Mouse (Mus musculus) gastrocnemius, adult 18-20 months (tissue): Measurements from ENCODE around the gene Uqcr11. TPM values are rescaled to one million over a fixed set of nuclear protein-coding genes. Genes with fewer than 3 reads are reported as not detected.
A peak's percentile ranks its signal among the peaks of the same experiment; 100 is the strongest.

Experiments
- DNase-seq: peaks from one replicate; pipeline ENCODE4 v3.0.0; 2021; ENCODE audit warnings: low spot score
- total RNA-seq, 2 experiments: library from RNA; stranded (reverse); gene quantifications; 2 replicates each; pipeline ENCODE4 v1.2.3; 2021

Gene Uqcr11
- total RNA-seq, 2 experiments from 2014 or later: 831 to 847 TPM

- peak; percentile 99 for DNase-seq
Measured at GRCm38 (mm10) chr10:80399191-80399972, 7.2 kb downstream of the Uqcr11 start, which contains the start of gene Mbd3. Gene Mbd3 (minus strand): TSS chr10:80399550.

GRCm38 (mm10) chr10:80398719-80399190 is 7.9 kb downstream of the Uqcr11 start:
- DNase-seq: peak; percentile 98

GRCm38 (mm10) chr10:80398174-80398535 is 8.5 kb downstream of the Uqcr11 start:
- no peak for DNase-seq

GRCm38 (mm10) chr10:80397524-80398173 is 9.0 kb downstream of the Uqcr11 start:
- DNase-seq: no peak

GRCm38 (mm10) chr10:80396822-80397523 is 9.7 kb downstream of the Uqcr11 start:
- no peak for DNase-seq

DNA sequence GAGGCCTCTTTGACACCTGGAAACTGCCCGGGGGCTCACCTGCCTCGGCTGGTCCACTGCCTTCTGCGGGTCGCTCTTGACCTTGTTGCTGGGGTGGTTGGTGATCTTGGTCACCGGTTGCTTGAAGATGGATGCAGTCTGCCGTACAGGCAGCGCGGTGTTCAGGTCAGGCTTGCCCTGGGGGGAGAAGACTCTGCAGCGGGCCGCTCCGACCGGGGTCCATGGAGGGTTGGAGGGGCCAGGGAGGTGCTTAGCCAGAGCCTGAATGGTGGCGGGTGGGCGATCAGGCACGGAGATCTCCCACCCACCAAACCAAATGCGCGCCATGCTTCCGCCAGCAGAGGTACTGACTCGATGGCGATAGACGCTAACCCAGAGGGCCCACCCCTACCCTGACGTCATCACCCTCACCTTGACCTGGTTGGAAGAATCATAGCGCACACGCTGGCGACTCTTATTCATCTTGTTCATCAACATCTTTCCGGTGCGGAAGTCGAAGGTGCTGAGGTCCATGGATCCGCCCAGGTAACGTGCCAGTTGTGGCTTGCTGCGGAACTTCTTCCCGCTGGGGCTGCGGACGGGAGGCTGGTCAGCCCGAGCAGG is 11.5 kb downstream of the Uqcr11 start:
- DNase-seq: no peak

DNA sequence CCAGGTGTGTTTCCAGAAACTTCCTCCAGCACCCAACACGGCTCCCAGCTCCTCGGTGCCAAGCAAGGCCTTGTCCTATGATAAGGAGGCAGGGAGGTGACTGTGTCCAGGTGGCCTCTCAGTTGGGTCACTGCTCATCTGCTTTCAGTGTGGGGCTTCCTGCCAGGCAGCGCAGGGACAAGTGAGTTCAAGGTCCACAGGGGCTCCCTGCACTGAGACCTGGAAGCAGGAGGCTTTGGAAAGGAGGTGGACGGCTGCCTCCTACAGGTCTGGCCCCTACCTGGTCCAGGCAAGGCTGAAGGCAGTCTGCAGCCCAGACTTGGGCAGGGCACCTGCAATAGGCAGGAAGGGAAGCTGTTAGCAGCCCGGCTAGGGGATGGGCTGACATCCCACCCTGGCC is 13.9 kb downstream of the Uqcr11 start:
- DNase-seq: no peak

GRCm38 (mm10) chr10:80390697-80391096 is 15.9 kb downstream of the Uqcr11 start:
- DNase-seq: no peak

- DNase-seq: no peak
Measured at GRCm38 (mm10) chr10:80389185-80389708, 17.4 kb downstream of the Uqcr11 start.

DNA sequence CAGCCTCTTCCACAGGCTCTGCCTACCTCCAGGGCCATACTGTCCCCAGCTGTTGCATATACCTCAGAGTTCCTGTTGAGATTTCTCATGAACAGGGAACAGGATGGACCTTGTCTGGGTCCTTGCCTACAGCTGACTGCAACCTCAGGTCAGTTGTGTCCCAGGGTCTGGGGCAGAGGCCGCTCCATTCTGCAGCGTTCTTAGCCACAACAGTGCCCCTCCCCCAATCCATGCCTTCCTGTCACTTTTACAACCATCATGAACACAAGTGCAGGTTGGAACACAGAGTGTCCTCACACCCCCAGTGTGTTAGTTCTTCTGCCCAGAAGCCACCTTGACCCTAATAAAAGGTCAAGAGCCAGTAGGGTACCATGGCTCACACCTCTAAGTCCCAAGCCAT is 17.9 kb downstream of the Uqcr11 start:
- no peak for DNase-seq

DNA sequence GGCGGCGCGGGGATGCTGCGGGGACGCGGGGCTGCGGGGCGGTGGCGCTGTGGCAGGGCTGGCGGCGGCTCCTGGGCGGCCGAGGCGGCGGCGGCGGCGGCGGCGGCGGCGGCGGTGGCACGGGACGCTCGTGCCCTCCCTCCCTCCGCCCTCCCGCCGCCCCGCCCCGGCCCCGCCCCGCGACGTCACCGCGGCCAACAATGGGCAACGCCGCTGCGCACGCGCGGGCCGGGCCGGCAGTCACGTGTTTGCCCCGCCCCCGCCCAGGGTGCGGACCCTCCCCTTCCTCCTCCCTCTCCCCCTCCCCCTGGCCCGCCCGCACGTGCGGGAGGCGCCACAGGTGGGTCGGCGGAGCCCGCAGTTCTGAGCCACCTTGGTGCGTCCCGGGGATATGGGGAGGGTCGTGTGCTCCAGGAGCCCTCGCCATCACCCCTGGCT is 19.1 kb downstream of the Uqcr11 start, which contains the start of gene Mex3d:
Gene Mex3d, minus strand, starts transcription at position 138 of the 438 bp plus-strand sequence.
- DNase-seq: peak; percentile 78

GRCm38 (mm10) chr10:80386735-80387471 is 19.7 kb downstream of the Uqcr11 start:
- no peak for DNase-seq

GRCm38 (mm10) chr10:80385811-80386734 is 20.6 kb downstream of the Uqcr11 start:
- DNase-seq: no peak

DNA sequence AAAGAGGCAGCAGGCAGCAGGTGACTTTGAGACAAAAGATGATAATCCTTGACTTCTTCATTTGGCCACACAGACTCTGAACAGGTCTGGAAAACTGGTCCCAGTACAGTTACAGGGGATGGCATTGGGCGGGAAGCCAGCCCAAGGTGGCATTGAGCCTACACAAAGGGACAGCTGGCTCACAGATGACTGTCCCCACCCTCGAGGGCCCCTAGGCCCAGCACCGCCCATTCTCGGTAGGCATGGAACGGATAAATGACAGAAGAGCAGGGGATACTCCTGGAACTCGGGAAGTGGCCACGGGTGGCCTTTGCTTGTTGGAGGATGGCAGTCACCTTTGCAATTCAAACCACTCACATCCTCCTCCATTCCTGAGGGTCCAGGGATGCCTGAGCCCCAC is 21.3 kb downstream of the Uqcr11 start:
- no peak for DNase-seq

DNA sequence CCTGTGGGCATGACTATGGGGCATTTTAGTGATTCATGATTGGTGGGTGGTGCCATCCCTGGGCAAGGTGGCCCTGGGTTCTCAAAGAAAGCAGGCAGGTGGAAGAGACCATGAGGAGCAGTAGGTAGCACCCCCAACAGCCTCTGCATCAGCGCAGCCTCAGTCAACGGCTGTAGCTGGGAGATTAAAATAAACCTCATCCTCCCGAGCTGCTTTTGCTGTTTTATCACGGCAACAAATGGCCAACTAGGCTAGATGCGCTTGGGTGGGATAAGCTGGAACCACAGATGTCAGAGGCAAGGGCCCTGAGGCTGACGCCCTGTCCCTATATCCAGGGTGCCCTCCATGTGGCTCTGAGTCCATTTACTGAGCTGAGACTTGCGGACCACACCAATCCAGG is 21.9 kb downstream of the Uqcr11 start:
- no peak for DNase-seq

DNA sequence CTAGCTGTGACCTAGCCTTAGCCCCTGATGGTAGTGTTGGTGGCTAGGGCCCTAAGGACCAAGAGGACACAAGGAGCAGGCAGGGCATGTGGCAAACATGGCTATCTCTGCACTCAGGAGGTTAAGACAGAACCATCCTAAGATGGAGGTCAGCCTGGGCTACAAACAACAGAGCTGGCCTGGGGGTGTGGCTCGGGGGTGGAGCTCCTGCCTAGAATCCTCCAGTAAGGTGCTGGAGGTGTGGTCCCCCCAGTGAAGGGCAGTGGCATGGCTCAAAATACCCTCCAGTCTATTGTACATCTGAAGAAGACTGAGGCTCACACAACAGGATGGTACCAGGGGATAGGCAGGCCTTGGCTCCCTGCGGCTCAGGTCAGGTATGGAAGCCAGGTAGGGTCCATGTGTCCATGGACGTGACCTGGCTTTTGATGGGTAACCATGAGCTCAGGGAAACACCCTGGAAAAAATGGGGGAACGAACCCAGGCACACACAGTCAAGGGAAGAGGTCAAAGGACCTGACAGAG is 22.5 kb downstream of the Uqcr11 start:
- DNase-seq: no peak

GRCm38 (mm10) chr10:80383431-80383830 is 23.2 kb downstream of the Uqcr11 start:
- no peak for DNase-seq

DNA sequence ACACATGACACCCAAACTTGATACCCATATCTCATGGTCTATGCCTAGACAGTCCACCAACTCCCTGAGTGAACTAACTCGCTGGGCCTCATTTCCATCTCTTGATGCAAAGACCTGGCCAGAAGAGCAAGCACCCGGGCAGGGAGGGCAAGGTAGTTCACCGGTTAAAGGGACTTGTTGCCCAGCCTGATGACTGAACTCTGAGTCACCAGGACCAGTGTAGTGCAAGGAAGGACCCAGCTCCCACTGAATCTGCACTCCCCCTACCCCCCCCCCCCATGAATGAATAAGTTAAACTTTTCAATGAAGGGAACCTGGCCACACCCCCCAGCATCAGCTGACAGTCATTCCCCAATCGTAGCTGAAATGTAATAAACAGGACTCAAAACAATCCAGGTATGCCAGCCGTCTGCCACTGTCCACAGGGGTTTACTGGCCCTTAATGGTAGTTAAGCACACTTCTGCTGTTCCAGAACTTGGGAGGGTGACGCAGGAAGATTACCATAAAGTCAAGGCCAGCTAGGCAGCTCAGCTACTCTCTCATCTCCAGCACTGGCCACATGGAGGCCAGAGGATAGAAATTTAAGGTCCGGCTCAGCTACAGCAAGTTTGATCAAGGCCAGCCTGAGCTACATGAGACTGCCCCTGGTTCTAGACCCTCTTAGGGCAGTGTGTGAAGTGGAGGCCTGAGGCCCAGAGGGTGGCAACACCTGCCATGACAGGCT is 23.8 kb downstream of the Uqcr11 start:
- DNase-seq: no peak

DNA sequence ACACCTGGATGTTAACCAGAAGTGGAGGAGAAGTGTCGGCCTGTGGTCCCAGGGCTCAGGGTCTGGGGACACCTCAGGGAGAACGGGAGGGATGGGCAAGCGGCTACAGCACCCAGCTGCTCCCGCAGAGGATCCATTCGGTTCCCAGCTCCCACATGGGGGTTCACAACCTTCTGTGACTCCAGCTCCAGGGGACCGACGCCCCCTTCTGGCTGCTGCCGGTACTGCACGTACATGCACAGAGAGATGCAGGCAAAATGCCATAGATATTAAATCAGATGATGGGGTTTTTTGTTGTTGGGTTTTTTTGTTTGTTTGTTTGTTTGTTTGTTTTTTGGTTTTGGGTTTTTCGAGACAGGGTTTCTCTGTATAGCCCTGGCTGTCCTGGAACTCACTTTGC is 28.9 kb downstream of the Uqcr11 start:
- DNase-seq: no peak
